Mouse (Mus musculus) ES-Bruce4 (cell line): Measurements from ENCODE around the gene Xirp1. TPM values are rescaled to one million over a fixed set of nuclear protein-coding genes. Genes with fewer than 3 reads are reported as not detected.

Source experiments
- H3K27ac ChIP-seq: 2 replicates; pipeline ENCODE4 v1.5.1; 2012; ENCODE audit warnings: low read length, inconsistent platforms; ENCODE audit not compliant: insufficient read depth
- H3K27me3 ChIP-seq: 2 replicates; pipeline ENCODE4 v1.6.1; 2012; ENCODE audit warnings: mild to moderate bottlenecking, low read length, inconsistent platforms; ENCODE audit not compliant: control insufficient read depth, poor library complexity, insufficient read depth, severe bottlenecking
- H3K36me3 ChIP-seq: 2 replicates; pipeline ENCODE4 v1.6.1; 2012; ENCODE audit warnings: inconsistent platforms, mild to moderate bottlenecking, low read length, moderate library complexity; ENCODE audit not compliant: control insufficient read depth, poor library complexity, insufficient read depth, severe bottlenecking
- H3K4me1 ChIP-seq: one replicate; pipeline ENCODE4 v1.8.1; 2011; ENCODE audit warnings: low read length; ENCODE audit not compliant: control insufficient read depth, insufficient read depth
- H3K4me3 ChIP-seq: 2 replicates; pipeline ENCODE4 v1.5.1; 2011; ENCODE audit warnings: low read depth, mild to moderate bottlenecking, low read length
- H3K9ac ChIP-seq: 2 replicates; pipeline ENCODE4 v1.6.1; 2012; ENCODE audit warnings: low read depth, mild to moderate bottlenecking, inconsistent platforms; ENCODE audit not compliant: poor library complexity, severe bottlenecking
- H3K9me3 ChIP-seq: replicated peaks from 2 replicates; pipeline ENCODE4 v1.6.1; 2012; ENCODE audit warnings: mild to moderate bottlenecking, low read length, inconsistent platforms; ENCODE audit not compliant: control insufficient read depth, poor library complexity, insufficient read depth, severe bottlenecking
- CTCF ChIP-seq: IDR thresholded peaks from one replicate; pipeline ENCODE4 v1.8.1; 2011; ENCODE audit warnings: low read depth, low read length
- EP300 ChIP-seq: IDR thresholded peaks from 2 replicates; pipeline ENCODE4 v1.6.1; 2011; ENCODE audit warnings: low read depth, low read length; ENCODE audit not compliant: insufficient read depth
- POLR2A ChIP-seq: IDR thresholded peaks from one replicate; pipeline ENCODE4 v1.8.1; 2011; ENCODE audit warnings: low read length; ENCODE audit not compliant: insufficient read depth
- polyA plus RNA-seq: library from polyadenylated mRNA; stranded (reverse); fragments of >200 nt; gene quantifications from 2 replicates; pipeline ENCODE4 v1.2.4, GENCODE M21; 2011; ENCODE audit warnings: low read depth; ENCODE audit not compliant: missing spikeins, insufficient read depth, insufficient read length

Xirp1 gene
- polyA plus RNA-seq, 1 experiment = not detected

DNA sequence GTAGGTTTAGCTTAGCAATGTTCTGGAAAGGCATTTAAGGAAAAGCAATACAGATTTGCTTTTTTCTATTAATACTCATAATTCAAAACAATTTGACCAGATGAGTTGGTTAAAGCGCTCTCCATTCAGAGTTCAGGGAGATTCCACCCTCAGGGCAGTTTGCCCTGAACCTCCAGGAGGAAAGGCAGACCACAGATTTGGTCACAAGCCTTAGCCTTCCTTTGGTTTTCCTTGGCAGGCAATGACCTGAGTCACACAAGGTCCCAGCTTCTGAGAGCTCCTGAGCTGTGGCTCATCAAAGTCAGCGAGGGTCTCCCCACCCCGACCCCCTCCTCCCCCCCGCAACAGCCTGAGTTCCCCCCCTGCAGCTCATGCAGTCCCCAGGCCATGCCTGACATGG, 40.9 kb upstream of the Xirp1 start:
- Histone ChIP-seq H3K9ac (no peak overlapping the region), H3K36me3 (no peaks in the 10 kb centered on the region), H3K27me3 (no peaks in the 10 kb centered on the region), H3K4me1 (no peaks in the 10 kb centered on the region), H3K27ac (no peak overlapping the region), H3K4me3 (no peak overlapping the region), H3K9me3 (no peaks in the 10 kb centered on the region)
- no peak for TF ChIP-seq CTCF
- TF ChIP-seq POLR2A = no peak
- no peak for TF ChIP-seq EP300

GRCm38 (mm10) chr9:120058730-120059129, 35.3 kb upstream of the Xirp1 start:
- no peaks in the 10 kb centered on the region for H3K27me3 ChIP-seq
- no peaks in the 10 kb centered on the region for H3K9me3 ChIP-seq
- no peak overlapping the region for H3K27ac ChIP-seq
- no peaks in the 10 kb centered on the region for H3K4me1 ChIP-seq
- no peak overlapping the region for H3K9ac ChIP-seq
- H3K4me3 ChIP-seq = no peak overlapping the region
- no peaks in the 10 kb centered on the region for H3K36me3 ChIP-seq
- no peak for TF ChIP-seq EP300
- no peak for TF ChIP-seq POLR2A

DNA sequence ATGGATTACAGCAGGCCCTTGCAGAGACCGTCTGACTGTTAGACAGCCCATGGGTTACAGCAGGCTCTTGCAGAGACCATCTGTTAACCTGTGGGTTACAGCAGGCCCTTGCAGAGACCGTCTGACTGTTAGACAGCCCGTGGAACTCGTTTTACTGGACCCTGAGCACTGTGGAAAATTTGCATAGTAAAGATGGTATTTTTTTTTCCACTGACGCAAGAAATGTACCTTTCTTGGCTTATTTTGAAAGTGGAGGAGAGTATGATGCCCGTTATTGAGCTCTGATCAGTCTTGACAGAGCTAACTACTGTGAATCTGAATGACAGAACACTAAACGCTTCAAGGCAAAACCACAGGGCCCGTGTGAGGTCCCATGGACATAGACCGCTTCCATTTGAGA, 32.8 kb upstream of the Xirp1 start:
- Histone ChIP-seq H3K9ac (no peak overlapping the region), H3K4me1 (no peaks in the 10 kb centered on the region), H3K27ac (no peak overlapping the region), H3K36me3 (no peaks in the 10 kb centered on the region), H3K9me3 (no peaks in the 10 kb centered on the region), H3K4me3 (no peak overlapping the region), H3K27me3 (no peaks in the 10 kb centered on the region)
- no peak for TF ChIP-seq CTCF
- no peak for TF ChIP-seq EP300
- no peak for TF ChIP-seq POLR2A

GRCm38 (mm10) chr9:120054545-120055277, 31.3 kb upstream of the Xirp1 start:
- TF ChIP-seq CTCF = no peak
- TF ChIP-seq EP300 = no peak
- no peak for TF ChIP-seq POLR2A
- no peaks in the 10 kb centered on the region for H3K27me3 ChIP-seq
- H3K9ac ChIP-seq = no peak overlapping the region
- no peaks in the 10 kb centered on the region for H3K36me3 ChIP-seq
- no peaks in the 10 kb centered on the region for H3K9me3 ChIP-seq
- H3K4me1 ChIP-seq = no peaks in the 10 kb centered on the region
- no peak overlapping the region for H3K4me3 ChIP-seq
- no peak overlapping the region for H3K27ac ChIP-seq

- Histone ChIP-seq H3K4me1 (no peaks in the 10 kb centered on the region), H3K27me3 (no peaks in the 10 kb centered on the region), H3K36me3 (no peaks in the 10 kb centered on the region), H3K4me3 (no peak overlapping the region), H3K9me3 (no peaks in the 10 kb centered on the region), H3K9ac (no peak overlapping the region), H3K27ac (no peak overlapping the region)
- no peak for TF ChIP-seq POLR2A
- TF ChIP-seq CTCF = no peak
- no peak for TF ChIP-seq EP300
Observed at GRCm38 (mm10) chr9:120049407-120049806, 26.0 kb upstream of the Xirp1 start.

GRCm38 (mm10) chr9:120048495-120048894, 25.1 kb upstream of the Xirp1 start:
- Histone ChIP-seq H3K36me3 (no peaks in the 10 kb centered on the region), H3K9me3 (no peaks in the 10 kb centered on the region), H3K27me3 (no peaks in the 10 kb centered on the region), H3K4me3 (no peak overlapping the region), H3K27ac (no peak overlapping the region), H3K4me1 (no peaks in the 10 kb centered on the region), H3K9ac (no peak overlapping the region)
- no peak for TF ChIP-seq EP300
- no peak for TF ChIP-seq POLR2A
- TF ChIP-seq CTCF = no peak
